Mouse (Mus musculus) cerebellum, adult 9-11 months (tissue): Measurements from ENCODE around the gene Cops7a.

ENCODE experiments used
- DNase-seq: peaks from one replicate; pipeline ENCODE4 v3.0.0; 2022

Cops7a gene

GRCm38 (mm10) chr6:124965088-124965719 lies at the start of gene Cops7a:
Cops7a (minus strand) TSS chr6:124965538.
- DNase-seq: peak; percentile 95

- DNase-seq: peak; percentile 85
Measured at GRCm38 (mm10) chr6:125009181-125010073, 44.1 kb upstream of the Cops7a start.

DNA sequence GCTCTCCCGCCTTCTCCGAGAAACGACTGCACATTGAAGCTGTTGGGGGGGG lies 43.6 kb upstream of the Cops7a start, which contains the start of gene Zfp384:
Zfp384 (plus strand) TSS at position 17 of the 52 bp plus-strand sequence.
- DNase-seq: no peak

- peak; percentile 99 for DNase-seq
Measured at GRCm38 (mm10) chr6:125008586-125009128, 43.3 kb upstream of the Cops7a start.

DNA sequence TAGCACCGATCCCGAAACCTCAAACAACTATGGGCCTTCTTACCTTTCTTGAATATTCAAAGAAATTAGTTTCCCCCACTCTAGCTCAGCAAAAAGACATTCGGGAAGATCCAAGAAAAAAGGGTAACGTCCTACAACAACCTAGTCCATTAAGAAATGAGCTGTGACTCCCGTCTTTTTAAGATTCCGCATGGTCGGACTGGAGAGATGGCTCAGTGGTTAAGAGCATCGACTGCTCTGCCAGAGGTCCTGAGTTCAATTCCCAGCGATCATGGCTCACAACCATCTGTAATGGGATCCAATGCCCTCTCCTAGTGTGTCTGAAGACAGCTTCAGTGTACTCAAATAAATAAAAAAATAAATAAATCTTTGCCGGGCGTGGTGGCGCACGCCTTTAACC lies 42.7 kb upstream of the Cops7a start:
- no peak for DNase-seq

DNA sequence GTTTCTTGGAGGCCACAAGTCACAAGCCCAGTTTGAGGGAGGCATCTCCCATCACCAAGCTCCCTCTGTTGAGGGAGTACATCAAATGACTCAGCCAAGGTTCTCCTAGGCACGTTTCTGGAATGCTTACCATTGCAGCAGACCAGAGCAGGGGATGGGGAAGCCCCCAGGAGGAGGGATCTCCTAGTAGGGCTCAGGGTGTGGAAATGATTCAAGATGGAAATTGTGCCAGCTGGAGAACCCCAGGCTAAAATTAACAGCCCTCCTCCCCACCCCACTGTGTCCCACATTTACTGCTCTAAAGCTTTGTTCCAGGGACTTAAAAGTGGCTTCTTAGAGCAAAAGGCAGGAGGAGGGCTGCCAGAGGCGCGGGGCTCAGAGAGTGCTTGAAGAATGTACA lies 39.7 kb upstream of the Cops7a start:
- DNase-seq: no peak

DNA sequence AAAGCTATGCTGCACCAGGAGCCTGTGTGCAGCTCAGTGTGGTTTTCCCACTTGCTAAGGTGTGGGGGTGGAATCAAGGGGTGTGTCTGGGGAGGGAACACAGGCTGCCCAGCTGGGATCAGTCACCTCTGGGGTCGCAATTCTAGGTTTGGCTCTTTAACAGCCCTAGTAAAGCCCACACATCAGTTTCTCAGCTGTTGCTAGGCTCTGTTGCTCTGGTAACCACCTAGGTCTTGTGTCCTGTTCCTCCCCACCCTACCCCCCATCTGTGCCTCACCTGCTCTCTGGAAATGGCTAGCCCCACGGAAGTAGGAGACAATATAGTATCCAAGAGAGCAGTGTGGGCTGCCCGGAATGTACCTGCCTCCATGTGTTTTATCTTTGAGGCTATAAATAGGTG lies 38.4 kb upstream of the Cops7a start:
- no peak for DNase-seq

DNA sequence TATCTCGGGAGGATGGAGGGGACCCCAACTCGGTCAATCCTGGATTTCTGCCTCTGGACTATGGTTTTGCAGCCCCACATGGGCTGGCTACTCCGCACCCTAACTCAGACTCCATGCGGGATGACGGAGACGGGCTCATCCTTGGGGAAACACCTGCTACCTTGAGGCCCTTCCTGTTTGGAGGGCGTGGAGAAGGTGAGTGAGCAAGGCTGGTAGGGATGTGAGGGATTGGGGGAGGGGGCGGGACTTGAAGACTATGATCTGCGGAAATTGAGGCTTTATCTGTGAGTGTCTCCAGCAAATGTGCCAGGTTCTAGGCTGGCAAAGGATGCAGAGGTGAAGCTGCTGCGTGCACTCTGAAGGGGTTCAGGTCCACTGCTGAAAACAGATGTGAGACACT lies 34.2 kb upstream of the Cops7a start:
- DNase-seq: no peak

GRCm38 (mm10) chr6:124999091-124999490 lies 33.8 kb upstream of the Cops7a start:
- DNase-seq: peak; percentile 39

DNA sequence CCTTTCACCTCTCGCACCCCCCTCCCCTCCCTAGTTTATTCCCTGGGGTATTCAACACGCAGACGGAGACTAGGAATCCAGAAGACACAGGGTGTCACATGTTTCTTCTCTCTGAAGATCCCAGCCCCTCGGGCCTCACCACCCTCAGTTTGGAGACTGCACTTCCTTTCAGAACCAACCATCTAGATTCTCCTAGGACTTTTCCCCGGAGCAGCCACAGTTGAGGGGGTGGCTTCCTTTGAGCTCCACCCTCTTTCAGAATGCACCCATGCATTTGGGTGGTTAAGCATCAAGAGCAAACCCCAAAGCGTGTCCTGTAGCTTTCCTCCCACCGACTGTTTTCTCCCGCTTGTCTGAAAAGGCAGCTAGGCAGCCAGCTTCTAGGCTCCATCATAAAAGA lies 32.7 kb upstream of the Cops7a start:
- peak; percentile 48 for DNase-seq

DNA sequence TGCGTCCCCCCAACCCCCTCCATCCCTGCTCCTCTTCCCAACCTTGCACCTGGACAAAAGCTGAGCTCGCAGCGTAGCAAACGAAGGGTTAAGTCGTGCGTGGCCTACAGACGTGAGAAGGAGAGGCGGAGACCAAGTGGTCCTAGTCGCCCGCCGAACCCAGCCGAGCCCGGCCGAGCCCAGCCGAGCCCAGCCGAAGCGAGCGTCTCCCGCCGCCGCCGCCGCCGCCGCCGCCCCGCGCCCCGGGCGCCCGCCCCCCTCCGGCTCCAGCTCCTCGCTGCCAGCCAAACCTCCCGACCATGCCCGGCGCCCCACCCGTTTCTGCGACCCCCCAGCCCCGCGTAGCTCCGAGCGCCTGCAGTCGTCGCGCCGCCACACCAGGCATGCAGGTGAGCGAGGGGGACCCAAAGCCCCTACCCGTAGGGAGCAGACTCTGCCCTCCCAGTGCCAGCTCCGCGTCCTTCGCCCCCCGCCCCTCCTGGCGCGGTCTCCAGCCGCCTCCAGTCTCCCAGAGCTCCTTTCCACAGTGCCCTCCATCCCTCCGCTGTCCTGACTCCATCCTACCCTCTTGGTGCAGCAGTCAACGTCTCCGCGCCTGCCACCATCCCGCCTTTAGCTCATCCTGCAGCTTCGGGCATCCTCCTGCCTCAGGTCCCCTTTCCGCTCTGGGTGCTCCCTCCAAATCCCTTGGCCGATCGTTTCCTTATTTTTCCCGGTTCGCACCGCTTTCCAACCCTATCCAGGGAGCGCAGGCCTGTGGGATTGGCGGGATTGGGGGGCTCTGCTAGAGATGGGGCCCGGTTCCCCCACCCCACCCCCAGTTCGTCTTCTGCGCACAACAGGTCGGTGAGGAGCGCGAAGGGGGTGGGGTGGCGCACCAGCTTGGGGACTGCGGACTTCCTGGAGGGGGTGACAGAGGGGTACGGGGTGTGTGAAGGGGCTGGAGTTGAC lies 31.5 kb upstream of the Cops7a start, which contains the start of gene Pianp:
Pianp (plus strand) TSS at position 144 of the 951 bp plus-strand sequence.
- DNase-seq: peak; percentile 89

- DNase-seq: peak; percentile 39
Measured at GRCm38 (mm10) chr6:124995831-124996403, 30.6 kb upstream of the Cops7a start.

DNA sequence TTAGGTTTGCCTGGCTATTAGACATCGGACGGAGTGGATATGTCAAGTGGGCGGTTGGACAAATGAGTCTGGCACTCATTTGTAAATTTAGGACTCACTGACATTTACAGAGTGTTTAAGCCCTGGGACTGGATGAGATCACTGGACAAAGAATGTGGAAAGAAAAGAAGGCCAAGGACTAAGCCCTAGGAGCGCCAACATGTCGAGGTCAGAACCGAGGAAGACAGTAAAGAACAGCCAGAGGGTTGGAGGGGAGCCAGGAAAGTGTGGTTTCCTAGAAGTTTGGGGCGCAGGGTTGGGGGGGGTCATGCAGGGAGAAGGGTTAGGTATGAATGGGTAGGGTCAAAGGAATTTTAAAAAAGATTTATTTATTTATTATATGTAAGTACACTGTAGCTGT lies 29.9 kb upstream of the Cops7a start:
- peak; percentile 50 for DNase-seq

GRCm38 (mm10) chr6:124993876-124994275 lies 28.5 kb upstream of the Cops7a start:
- no peak for DNase-seq

DNA sequence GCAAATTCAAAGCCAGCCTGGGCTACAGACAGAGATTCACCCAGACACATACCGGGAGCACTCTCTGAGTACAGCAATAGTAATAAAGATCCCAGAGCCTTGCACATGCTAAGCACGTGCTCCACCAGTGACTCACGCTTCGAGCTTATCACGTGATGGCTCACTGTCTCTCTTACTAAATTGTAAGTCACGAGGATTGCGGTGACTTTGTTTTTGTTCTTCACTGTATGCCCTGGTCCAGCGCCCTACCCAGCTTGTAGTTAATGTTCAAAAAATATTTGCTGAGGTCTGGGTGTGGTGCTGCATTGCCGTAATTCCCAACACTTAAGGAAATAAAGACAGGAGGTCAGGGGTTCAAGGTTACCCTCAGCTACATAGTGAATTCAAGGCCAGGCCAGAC lies 28.0 kb upstream of the Cops7a start:
- no peak for DNase-seq

- DNase-seq: no peak
Measured at GRCm38 (mm10) chr6:124992241-124992640, 26.9 kb upstream of the Cops7a start.

- DNase-seq: peak; percentile 47
Measured at GRCm38 (mm10) chr6:124967766-124968165, 2.4 kb upstream of the Cops7a start.

GRCm38 (mm10) chr6:124966466-124967118 lies 1.3 kb upstream of the Cops7a start:
- DNase-seq: peak; percentile 38

- DNase-seq: no peak
Measured at GRCm38 (mm10) chr6:124965747-124966146, 409 bp upstream of the Cops7a start.

DNA sequence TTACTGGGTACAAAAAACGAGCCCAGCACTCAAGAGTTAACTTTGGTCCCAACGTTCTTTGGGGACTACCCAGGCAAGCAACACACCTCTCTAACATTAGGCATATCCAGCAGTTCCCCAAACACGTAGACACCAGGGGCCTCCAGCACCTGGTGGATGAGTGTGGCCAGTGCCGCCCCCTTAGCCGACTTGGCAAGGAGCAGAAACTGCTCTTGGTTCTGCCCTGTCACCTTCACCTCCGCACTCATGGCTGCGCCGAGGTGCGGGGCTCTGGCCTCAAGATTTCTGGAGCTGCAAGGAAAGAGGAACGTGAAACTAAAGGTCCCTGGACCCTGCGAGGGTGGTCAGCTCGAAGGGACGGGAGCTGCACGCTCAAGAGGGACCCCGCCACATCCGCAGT lies 700 bp downstream of the Cops7a start:
- DNase-seq: no peak

DNA sequence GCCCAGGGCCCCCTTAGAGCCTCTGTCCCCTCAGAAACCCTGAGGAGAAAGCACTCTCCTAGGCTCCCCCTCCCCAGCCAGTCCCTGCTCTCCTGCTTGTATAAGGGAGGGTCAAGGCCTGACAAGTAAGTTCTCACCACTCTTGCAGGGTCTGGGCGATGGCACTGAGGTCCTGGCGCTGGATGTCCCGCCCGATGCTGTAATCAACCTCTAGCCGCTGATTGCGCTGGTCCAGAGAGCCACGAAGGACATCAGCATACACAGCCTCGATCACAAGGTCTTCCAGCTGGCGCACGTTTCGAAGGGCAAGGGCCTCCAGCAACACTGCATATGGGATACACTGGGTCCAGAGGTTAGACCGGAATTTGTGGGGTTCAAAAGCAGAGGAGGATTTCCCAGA lies 4.3 kb downstream of the Cops7a start:
- DNase-seq: no peak

GRCm38 (mm10) chr6:124959960-124960359 lies 5.4 kb downstream of the Cops7a start:
- no peak for DNase-seq
